Comparison of ENCODE assay signal across 35 mouse cellular contexts in the genomic region with DNA sequence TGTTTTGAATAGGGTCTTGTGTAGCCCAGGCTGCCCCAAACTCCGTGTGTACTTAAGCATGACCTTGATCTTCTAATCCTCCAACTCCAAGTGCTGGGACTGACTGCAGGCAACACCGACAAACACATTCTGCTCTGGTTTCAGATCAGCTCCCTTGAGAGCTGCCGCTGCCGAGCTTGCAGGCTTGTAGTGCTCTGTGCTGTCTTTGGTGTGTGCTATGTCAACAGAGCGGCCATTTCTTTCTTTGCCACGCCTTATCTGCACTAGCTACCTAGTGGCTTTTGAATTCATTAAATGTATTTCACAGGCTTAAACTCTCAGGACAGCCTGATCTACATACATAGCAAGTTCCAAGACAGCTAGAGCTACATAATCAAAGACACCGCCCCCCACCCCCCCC.
"Had no signal": no experiment of that assay in that cellular context is flagged by ENCODE, and none has a peak within 500 bp of the region (broad histone marks: within the 10 kb centered on the region; RNA-seq: fewer than 3 reads in every experiment).

No protein-coding gene starts in this region.

- H3K4me3 ChIP-seq: heart, embryonic 10.5 days; heart, embryonic 12.5 days; heart, embryonic 13.5 days; heart, embryonic 15.5 days; hindbrain, embryonic 10.5 days; hindbrain, embryonic 12.5 days; hindbrain, embryonic 13.5 days; hindbrain, embryonic 15.5 days; intestine, embryonic 15.5 days; kidney, embryonic 15.5 days; layer of hippocampus, adult 2 months had no signal

- H3K9me3 ChIP-seq: heart, embryonic 10.5 days; heart, embryonic 12.5 days; heart, embryonic 13.5 days; heart, embryonic 15.5 days; hindbrain, embryonic 10.5 days; hindbrain, embryonic 12.5 days; hindbrain, embryonic 13.5 days; hindbrain, embryonic 15.5 days; intestine, embryonic 15.5 days; kidney, embryonic 15.5 days had no signal

- H3K36me3 ChIP-seq: heart, embryonic 15.5 days; hindbrain, embryonic 12.5 days had no signal

- H3K9ac ChIP-seq: heart, embryonic 12.5 days; heart, embryonic 13.5 days; heart, embryonic 15.5 days; hindbrain, embryonic 12.5 days; hindbrain, embryonic 13.5 days; hindbrain, embryonic 14.5 days; hindbrain, embryonic 15.5 days; intestine, embryonic 15.5 days; kidney, embryonic 15.5 days had no signal

- H3K27me3 ChIP-seq: heart, embryonic 12.5 days; heart, embryonic 13.5 days; heart, embryonic 15.5 days; hindbrain, embryonic 12.5 days; hindbrain, embryonic 13.5 days; hindbrain, embryonic 15.5 days; intestine, embryonic 15.5 days; kidney, embryonic 15.5 days had no signal

- H3K4me2 ChIP-seq: heart, embryonic 11.5 days; heart, embryonic 12.5 days; heart, embryonic 13.5 days; heart, embryonic 15.5 days; hindbrain, embryonic 12.5 days; hindbrain, embryonic 13.5 days; hindbrain, embryonic 14.5 days; hindbrain, embryonic 15.5 days; intestine, embryonic 15.5 days; kidney, embryonic 15.5 days had no signal

- H3K4me1 ChIP-seq: heart, embryonic 10.5 days; heart, embryonic 12.5 days; heart, embryonic 13.5 days; heart, embryonic 15.5 days; hindbrain, embryonic 10.5 days; hindbrain, embryonic 12.5 days; hindbrain, embryonic 13.5 days; hindbrain, embryonic 15.5 days; intestine, embryonic 15.5 days; kidney, embryonic 15.5 days had no signal

- H3K27ac ChIP-seq: heart, embryonic 10.5 days; heart, embryonic 13.5 days; heart, embryonic 15.5 days; hindbrain, embryonic 10.5 days; hindbrain, embryonic 12.5 days; hindbrain, embryonic 13.5 days; hindbrain, embryonic 14.5 days; hindbrain, embryonic 15.5 days; hindbrain, postnatal 0 days; intestine, embryonic 15.5 days; kidney, embryonic 15.5 days; kidney, postnatal 0 days; layer of hippocampus, adult 2 months had no signal

- ATAC-seq: hindbrain, embryonic 16.5 days; hindbrain, postnatal 0 days; inflammation-experienced regulatory T-cells, adult 6 months; intestine, embryonic 15.5 days; intestine, embryonic 16.5 days; intestine, postnatal 0 days had no signal

- DNase-seq: heart, postnatal 10 days; heart, postnatal 14 days; heart, postnatal 36 days; heart, postnatal 4 days; kidney, adult 11 months; kidney, adult 18-20 months; kidney, adult 2 months; kidney, adult 8-10 months; kidney, adult 9 months; kidney, postnatal 10 days; kidney, postnatal 14 days; kidney, postnatal 25 days; kidney, postnatal 36 days; kidney, postnatal 4 days; layer of hippocampus, adult 9-11 months; layer of hippocampus, postnatal 36 days had no signal
